Mouse (Mus musculus): ENCODE data around the gene Gm26657.

GRCm38 (mm10) chr4:56740020-56740485, at the start of gene Gm26657:
- TF ChIP-seq CTCF (conservative IDR thresholded peaks at IDR 0.05; ENCODE audit: insufficient read depth, insufficient read length, low read depth, low read length): no peak
- TF ChIP-seq POLR2A (IDR thresholded peaks at IDR 0.05; ENCODE audit: low read depth, low read length): no peak
